In genomic region chr10:19613111-19613753, GRCm38 (mm10) we compare ENCODE assay signal across 8 mouse cellular contexts. TPM values are rescaled to one million over a fixed set of nuclear protein-coding genes. Genes with fewer than 3 reads are reported as not detected.
A peak's percentile ranks its signal among the peaks of the same experiment; 100 is the strongest.
DNase-seq lines count a peak whose midpoint lies in the region; ATAC-seq and TF ChIP-seq lines count a peak whose summit lies in the region.

No protein-coding gene starts in this region.

- no peaks in the 10 kb centered on the region for H3K27me3 ChIP-seq in kidney, embryonic 16.5 days (ENCODE audit: insufficient read depth, low read length)
- H3K27me3 ChIP-seq in heart, adult 2 months (ENCODE audit: control insufficient read depth, insufficient read depth, low read length): no peaks in the 10 kb centered on the region
- no peaks in the 10 kb centered on the region for H3K27me3 ChIP-seq in liver, embryonic 15.5 days
- H3K27me3 ChIP-seq in stomach, embryonic 15.5 days (replicated peaks): no peaks in the 10 kb centered on the region
- no peaks in the 10 kb centered on the region for H3K27me3 ChIP-seq in forebrain, embryonic 13.5 days
- no peaks in the 10 kb centered on the region for H3K27me3 ChIP-seq in hindbrain, embryonic 13.5 days

- H3K27ac ChIP-seq in kidney, embryonic 16.5 days (ENCODE audit: low read length): peak overlapping the region; percentile 59
- peak overlapping the region; percentile 72 for H3K27ac ChIP-seq in heart, adult 2 months
- 0 out of 2 replicates have a peak overlapping the region, but pooled peaks have one; percentile 38 for H3K27ac ChIP-seq in liver, embryonic 15.5 days (replicated peaks)
- peak overlapping the region; percentile 18; the same call in 1 of the 2 replicates for H3K27ac ChIP-seq in stomach, embryonic 15.5 days
- no peak overlapping the region for H3K27ac ChIP-seq in forebrain, embryonic 13.5 days
- H3K27ac ChIP-seq in hindbrain, embryonic 13.5 days: no peak overlapping the region

- TF ChIP-seq EP300 in heart, adult 2 months (IDR thresholded peaks at IDR 0.05; ENCODE audit: insufficient read depth, low read depth, low read length): no peak

- 43% methylated on average over 7 of the region's 7 CpGs for WGBS in kidney, embryonic 16.5 days
- 19% methylated on average over 7 of the region's 7 CpGs for WGBS in heart, adult 2 months
- WGBS in liver, embryonic 15.5 days (ENCODE audit: insufficient replicate concordance): 16% methylated on average over 7 of the region's 7 CpGs
- 32% methylated on average over 7 of the region's 7 CpGs for WGBS in stomach, embryonic 15.5 days
- 70% methylated on average over 7 of the region's 7 CpGs for WGBS in forebrain, embryonic 13.5 days
- WGBS in hindbrain, embryonic 13.5 days: 74% methylated on average over 7 of the region's 7 CpGs

- H3K4me1 ChIP-seq in kidney, embryonic 16.5 days (ENCODE audit: insufficient read depth, low read length): no peaks in the 10 kb centered on the region
- peaks cover 14% of the 10 kb centered on the region for H3K4me1 ChIP-seq in heart, adult 2 months (ENCODE audit: control insufficient read depth, insufficient read depth, low read length)
- H3K4me1 ChIP-seq in liver, embryonic 15.5 days (replicated peaks): peaks cover 3% of the 10 kb centered on the region; the same call in 1 of the 2 replicates
- no peaks in the 10 kb centered on the region for H3K4me1 ChIP-seq in stomach, embryonic 15.5 days
- no peaks in the 10 kb centered on the region for H3K4me1 ChIP-seq in forebrain, embryonic 13.5 days
- H3K4me1 ChIP-seq in hindbrain, embryonic 13.5 days (replicated peaks): no peaks in the 10 kb centered on the region; the same call in 1 of the 2 replicates

- no peaks in the 10 kb centered on the region for H3K79me2 ChIP-seq in heart, adult 2 months (replicated peaks; ENCODE audit: control insufficient read depth, insufficient read depth, low read length)

- 0 out of 2 replicates have a peak, but pooled peaks have one; percentile 12 for TF ChIP-seq POLR2A in heart, adult 2 months (IDR thresholded peaks at IDR 0.05; ENCODE audit: insufficient read depth, low read depth, low read length)

- ATAC-seq in kidney, embryonic 16.5 days (ENCODE audit: low FRiP score, low TSS enrichment): no peak
- ATAC-seq in liver, embryonic 15.5 days (ENCODE audit: insufficient read depth): no peak
- no peak for ATAC-seq in stomach, embryonic 15.5 days (ENCODE audit: insufficient read depth, low FRiP score, low read depth)
- ATAC-seq in forebrain, embryonic 13.5 days: no peak
- no peak for ATAC-seq in hindbrain, embryonic 13.5 days (ENCODE audit: low FRiP score)

- H3K4me2 ChIP-seq in kidney, embryonic 16.5 days (replicated peaks; ENCODE audit: low read depth, low read length): no peak overlapping the region
- no peak overlapping the region for H3K4me2 ChIP-seq in liver, embryonic 15.5 days
- H3K4me2 ChIP-seq in stomach, embryonic 15.5 days: no peak overlapping the region
- no peak overlapping the region for H3K4me2 ChIP-seq in forebrain, embryonic 13.5 days
- H3K4me2 ChIP-seq in hindbrain, embryonic 13.5 days: no peak overlapping the region

- no peak overlapping the region for H3K9ac ChIP-seq in kidney, embryonic 16.5 days (replicated peaks; ENCODE audit: low read length)
- no peak overlapping the region for H3K9ac ChIP-seq in heart, adult 2 months (ENCODE audit: low read depth, low read length)
- no peak overlapping the region for H3K9ac ChIP-seq in liver, embryonic 15.5 days
- no peak overlapping the region for H3K9ac ChIP-seq in stomach, embryonic 15.5 days
- H3K9ac ChIP-seq in forebrain, embryonic 13.5 days: no peak overlapping the region
- no peak overlapping the region for H3K9ac ChIP-seq in hindbrain, embryonic 13.5 days

- no peak for TF ChIP-seq CTCF in heart, adult 2 months (IDR thresholded peaks at IDR 0.05)

- no peak overlapping the region for H3K4me3 ChIP-seq in kidney, embryonic 16.5 days (ENCODE audit: low read length)
- no peak overlapping the region for H3K4me3 ChIP-seq in heart, adult 2 months
- H3K4me3 ChIP-seq in liver, embryonic 15.5 days (replicated peaks): no peak overlapping the region
- H3K4me3 ChIP-seq in stomach, embryonic 15.5 days (replicated peaks): no peak overlapping the region
- no peak overlapping the region for H3K4me3 ChIP-seq in forebrain, embryonic 13.5 days
- H3K4me3 ChIP-seq in hindbrain, embryonic 13.5 days: no peak overlapping the region

- intact Hi-C loops in heart, adult 2 months (cut with DNase I): no loop called here
- intact Hi-C loops in left cerebral cortex, postnatal 4 days (cut with DNase I): no loop called here

- no peaks in the 10 kb centered on the region for H3K9me3 ChIP-seq in kidney, embryonic 16.5 days (ENCODE audit: low read length)
- no peaks in the 10 kb centered on the region for H3K9me3 ChIP-seq in liver, embryonic 15.5 days (replicated peaks)
- no peaks in the 10 kb centered on the region for H3K9me3 ChIP-seq in stomach, embryonic 15.5 days
- H3K9me3 ChIP-seq in forebrain, embryonic 13.5 days (replicated peaks): no peaks in the 10 kb centered on the region
- no peaks in the 10 kb centered on the region for H3K9me3 ChIP-seq in hindbrain, embryonic 13.5 days

- DNase-seq in kidney, adult 8-10 months: no peak
- DNase-seq in heart, adult 2 months: peak in 1 of 2 experiments; percentile 51
- DNase-seq in left cerebral cortex, postnatal 4 days: no peak

- peaks cover 14% of the 10 kb centered on the region; the same call in 1 of the 2 replicates for H3K36me3 ChIP-seq in kidney, embryonic 16.5 days (ENCODE audit: insufficient read depth, low read length)
- peaks cover 10% of the 10 kb centered on the region for H3K36me3 ChIP-seq in heart, adult 2 months (ENCODE audit: control insufficient read depth, insufficient read depth, low read length)
- peaks cover 18% of the 10 kb centered on the region for H3K36me3 ChIP-seq in liver, embryonic 15.5 days (replicated peaks)
- H3K36me3 ChIP-seq in stomach, embryonic 15.5 days: peaks cover 10% of the 10 kb centered on the region
- H3K36me3 ChIP-seq in forebrain, embryonic 13.5 days (ENCODE audit: poor library complexity, severe bottlenecking): 0 out of 2 replicates have a peak, but pooled peaks cover under 1% of the 10 kb centered on the region
- H3K36me3 ChIP-seq in hindbrain, embryonic 13.5 days: peaks cover 4% of the 10 kb centered on the region; the same call in 1 of the 2 replicates

RNA-seq across cellular contexts. Expression of gene Il22ra2, which starts 8.6 kb away (rescaled TPM):
- polyA plus RNA-seq in kidney, embryonic 16.5 days (2015; fragmentation: Nextera tagmentation; extraction: Ambion mirVana): not detected in 2 replicates
- not detected for total RNA-seq in heart, adult 2 months (2021)
- not detected in 2 replicates for polyA plus RNA-seq in heart, adult 2 months (2012; rRNA removed)
- 0.05 TPM in 1 of 2 replicates, not detected in the other for polyA plus RNA-seq in liver, embryonic 15.5 days (2015; fragmentation: Nextera tagmentation; extraction: Ambion mirVana)
- 0.06 TPM in 1 of 2 replicates, not detected in the other for polyA plus RNA-seq in stomach, embryonic 15.5 days (2015; fragmentation: Nextera tagmentation; extraction: Ambion mirVana)
- polyA plus RNA-seq in forebrain, embryonic 13.5 days (2015; fragmentation: Nextera tagmentation; extraction: Ambion mirVana): not detected in 2 replicates
- total RNA-seq in left cerebral cortex, postnatal 4 days (2021): not detected
- not detected in 2 replicates for polyA plus RNA-seq in hindbrain, embryonic 13.5 days (2015; fragmentation: Nextera tagmentation; extraction: Ambion mirVana)

RNA-seq across cellular contexts. Expression of gene Ifngr1, which starts 21.5 kb away (rescaled TPM):
- 59.8 and 67.1 TPM in 2 replicates for polyA plus RNA-seq in kidney, embryonic 16.5 days (2015; fragmentation: Nextera tagmentation; extraction: Ambion mirVana)
- total RNA-seq in heart, adult 2 months (2021): 10 to 100 TPM; 48.2 to 51.2 TPM
- 27.2 and 40.3 TPM in 2 replicates for polyA plus RNA-seq in heart, adult 2 months (2012; rRNA removed)
- polyA plus RNA-seq in liver, embryonic 15.5 days (2015; fragmentation: Nextera tagmentation; extraction: Ambion mirVana): 41.9 and 44.0 TPM in 2 replicates
- 70.1 and 77.4 TPM in 2 replicates for polyA plus RNA-seq in stomach, embryonic 15.5 days (2015; fragmentation: Nextera tagmentation; extraction: Ambion mirVana)
- 15.2 and 17.0 TPM in 2 replicates for polyA plus RNA-seq in forebrain, embryonic 13.5 days (2015; fragmentation: Nextera tagmentation; extraction: Ambion mirVana)
- total RNA-seq in left cerebral cortex, postnatal 4 days (2021): 10 to 100 TPM; 12.4 to 12.5 TPM
- polyA plus RNA-seq in hindbrain, embryonic 13.5 days (2015; fragmentation: Nextera tagmentation; extraction: Ambion mirVana): 21.6 and 23.1 TPM in 2 replicates

Comparison
In these comparisons a context has a peak if more than half of its experiments do, and no peak if none do; other contexts are left out.
1. H3K27ac ChIP-seq: peak in kidney, embryonic 16.5 days (single experiment), heart, adult 2 months (single experiment), liver, embryonic 15.5 days (single experiment) and stomach, embryonic 15.5 days (single experiment); none in forebrain, embryonic 13.5 days (single experiment) and hindbrain, embryonic 13.5 days (single experiment).